Mouse (Mus musculus) liver, adult 2 months (tissue): ENCODE results near the gene Gm5089.

ENCODE experiments used
- CTCF ChIP-seq: fragments of 200-500 bp; IDR thresholded peaks from 2 replicates; pipeline ENCODE4 v1.5.1; 2011; ENCODE audit warnings: low read depth, low read length, control low read depth
- POLR2A ChIP-seq: fragments of 200-500 bp; IDR thresholded peaks from 2 replicates; pipeline ENCODE4 v1.6.1; 2011; ENCODE audit warnings: low read length, control low read depth; ENCODE audit not compliant: insufficient read depth; ENCODE audit errors: extremely low read depth

DNA sequence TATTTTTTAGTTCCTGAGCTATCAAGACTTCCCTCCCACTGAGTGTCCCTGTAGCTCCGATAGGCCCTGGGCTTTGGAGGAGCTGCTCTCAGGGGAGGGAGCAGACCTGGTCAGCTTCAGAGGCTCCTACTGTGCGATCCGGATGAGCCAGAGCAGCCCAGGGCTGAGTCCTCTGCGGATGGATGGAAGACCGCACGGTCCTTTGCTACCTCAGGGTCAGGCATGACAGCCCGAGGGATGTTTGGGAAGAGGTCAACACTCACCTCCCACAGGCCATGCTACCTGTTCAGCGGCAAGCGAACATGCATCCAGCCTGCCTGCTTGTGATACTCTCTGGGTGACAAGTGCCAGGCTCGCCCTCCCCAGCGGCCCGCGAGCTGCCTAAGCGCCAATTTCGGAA, 30.3 kb upstream of the Gm5089 start:
- TF ChIP-seq CTCF (no peak), POLR2A (no peak)
